Mouse (Mus musculus) kidney, postnatal 36 days (tissue): Measurements from ENCODE around the gene Myl6.

ENCODE experiments used
- DNase-seq, 2 experiments: peaks; one replicate each; pipeline ENCODE4 v3.0.0; 2021 to 2022; ENCODE audit warnings: mixed read lengths in 2 of 2

Myl6 gene

GRCm38 (mm10) chr10:128493695-128494666 lies at the start of gene Myl6:
Gene Myl6, minus strand, starts transcription at chr10:128494145.
- DNase-seq: peak; percentile 99

- DNase-seq: no peak
Observed at GRCm38 (mm10) chr10:128543100-128543499, 49.2 kb upstream of the Myl6 start.

- DNase-seq: no peak
Observed at GRCm38 (mm10) chr10:128538340-128538870, 44.5 kb upstream of the Myl6 start.

- DNase-seq: peak; percentile 92 to 93
Observed at GRCm38 (mm10) chr10:128536266-128536940, 42.5 kb upstream of the Myl6 start.

- DNase-seq: peak in 1 of 2 experiments; percentile 14
Observed at GRCm38 (mm10) chr10:128535624-128536265, 41.8 kb upstream of the Myl6 start.

GRCm38 (mm10) chr10:128535206-128535605 lies 41.3 kb upstream of the Myl6 start:
- DNase-seq: no peak

- no peak for DNase-seq
Observed at GRCm38 (mm10) chr10:128526366-128527356, 32.7 kb upstream of the Myl6 start.

GRCm38 (mm10) chr10:128525671-128526308 lies 31.8 kb upstream of the Myl6 start, which contains the start of gene Esyt1:
Gene Esyt1, minus strand, starts transcription at chr10:128525871.
- peak; percentile 93 to 98 for DNase-seq

- peak; percentile 36 to 67 for DNase-seq
Observed at GRCm38 (mm10) chr10:128524732-128525662, 31.1 kb upstream of the Myl6 start.

- DNase-seq: no peak
Observed at GRCm38 (mm10) chr10:128524111-128524731, 30.3 kb upstream of the Myl6 start.

GRCm38 (mm10) chr10:128522351-128522750 lies 28.4 kb upstream of the Myl6 start:
- DNase-seq: no peak

- DNase-seq: no peak
Observed at GRCm38 (mm10) chr10:128520591-128520990, 26.6 kb upstream of the Myl6 start.

- DNase-seq: peak; percentile 54 to 79
Observed at GRCm38 (mm10) chr10:128518833-128519232, 24.9 kb upstream of the Myl6 start.

- DNase-seq: peak in 1 of 2 experiments; percentile 41
Observed at GRCm38 (mm10) chr10:128516677-128517076, 22.7 kb upstream of the Myl6 start.

GRCm38 (mm10) chr10:128516029-128516428 lies 22.1 kb upstream of the Myl6 start:
- peak in 1 of 2 experiments; percentile 57 for DNase-seq

- no peak for DNase-seq
Observed at GRCm38 (mm10) chr10:128515044-128515443, 21.1 kb upstream of the Myl6 start.

- DNase-seq: no peak
Observed at GRCm38 (mm10) chr10:128511761-128512160, 17.8 kb upstream of the Myl6 start.

- no peak for DNase-seq
Observed at GRCm38 (mm10) chr10:128511189-128511588, 17.2 kb upstream of the Myl6 start.

- no peak for DNase-seq
Observed at GRCm38 (mm10) chr10:128510301-128510700, 16.4 kb upstream of the Myl6 start.
